In the genomic region with DNA sequence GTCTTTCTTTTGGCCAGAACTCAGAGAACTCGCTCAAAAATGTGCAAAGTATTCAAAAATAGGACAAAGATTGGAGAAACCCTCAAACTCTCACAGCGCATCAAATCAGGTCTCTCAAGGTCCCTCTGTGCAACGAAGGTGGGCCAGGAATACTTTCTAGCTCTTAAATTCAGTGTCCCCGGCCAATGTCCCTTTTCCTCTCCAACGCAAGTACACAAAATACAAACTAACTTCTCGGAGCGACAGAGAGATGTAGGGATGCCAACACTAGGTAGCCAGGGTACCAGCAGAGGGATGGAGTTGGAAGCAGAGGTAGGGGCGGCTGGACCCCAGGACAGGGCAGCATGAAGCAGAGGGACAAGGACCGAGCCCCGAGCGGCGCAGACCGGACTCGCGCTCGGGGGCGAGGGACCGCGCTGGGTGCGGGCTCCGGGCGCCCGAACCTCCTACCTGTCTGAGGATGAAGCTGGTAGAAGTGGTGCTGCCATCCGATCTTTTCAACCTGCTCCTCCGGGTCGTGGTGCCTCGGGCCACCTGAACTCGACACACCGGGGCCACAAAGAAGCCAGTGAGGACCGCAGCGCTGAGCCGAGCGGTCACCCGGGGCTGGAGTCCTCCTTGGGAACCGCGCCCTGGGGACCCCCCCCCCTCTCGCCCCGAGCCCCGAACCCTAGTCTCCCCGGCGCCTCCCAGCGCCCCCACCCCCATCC, we compare ENCODE assay signal across 8 mouse cellular contexts. TPM values are rescaled to one million over a fixed set of nuclear protein-coding genes. Genes with fewer than 3 reads are reported as not detected.
A peak's percentile ranks its signal among the peaks of the same experiment; 100 is the strongest.
DNase-seq lines count a peak whose midpoint lies in the region; ATAC-seq lines count a peak whose summit lies in the region.

No protein-coding gene starts in this region.

- peak overlapping the region; percentile 64 for H3K4me3 ChIP-seq in hindbrain, embryonic 13.5 days
- H3K4me3 ChIP-seq in liver, embryonic 16.5 days (ENCODE audit: low read depth, low read length), result peak overlapping the region; percentile 52
- peak overlapping the region; percentile 69 for H3K4me3 ChIP-seq in stomach, embryonic 15.5 days (replicated peaks)

- peaks cover 28% of the 10 kb centered on the region for H3K27me3 ChIP-seq in hindbrain, embryonic 13.5 days
- peaks cover 32% of the 10 kb centered on the region for H3K27me3 ChIP-seq in liver, embryonic 16.5 days (ENCODE audit: control insufficient read depth, insufficient read depth, low read depth, low read length)
- peaks cover 9% of the 10 kb centered on the region for H3K27me3 ChIP-seq in stomach, embryonic 15.5 days (replicated peaks)

- ATAC-seq in hindbrain, embryonic 13.5 days (ENCODE audit: low FRiP score), result peak; percentile 36
- no peak; the same call in 1 of the 2 replicates for ATAC-seq in liver, embryonic 16.5 days (ENCODE audit: low read depth)
- ATAC-seq in stomach, embryonic 15.5 days (ENCODE audit: insufficient read depth, low FRiP score, low read depth), result peak; percentile 20; the same call in 1 of the 2 replicates

- DNase-seq in embryo, embryonic 10 days (ENCODE audit: low spot score), result peak; percentile 31
- DNase-seq in embryo, embryonic 11 days, result no peak
- peak; percentile 20 for DNase-seq in urinary bladder, adult 2 months (ENCODE audit: low spot score)
- DNase-seq in urinary bladder, postnatal 25 days (ENCODE audit: low spot score), result no peak
- DNase-seq in layer of hippocampus, adult 9-11 months, result no peak

- peak overlapping the region; percentile 90 for H3K4me2 ChIP-seq in hindbrain, embryonic 13.5 days
- peak overlapping the region; percentile 68 for H3K4me2 ChIP-seq in liver, embryonic 16.5 days (ENCODE audit: low read depth, low read length)
- H3K4me2 ChIP-seq in stomach, embryonic 15.5 days, result peak overlapping the region; percentile 96

- under 1% methylated on average over 38 of the region's 42 CpGs for WGBS in hindbrain, embryonic 13.5 days
- 2% methylated on average over 35 of the region's 42 CpGs for WGBS in liver, embryonic 16.5 days (ENCODE audit: insufficient replicate concordance)
- WGBS in stomach, embryonic 15.5 days, result 1% methylated on average over 39 of the region's 42 CpGs

- H3K9me3 ChIP-seq in hindbrain, embryonic 13.5 days, result no peaks in the 10 kb centered on the region
- no peaks in the 10 kb centered on the region for H3K9me3 ChIP-seq in liver, embryonic 16.5 days (replicated peaks; ENCODE audit: control insufficient read depth, low read length)
- no peaks in the 10 kb centered on the region for H3K9me3 ChIP-seq in stomach, embryonic 15.5 days

- H3K36me3 ChIP-seq in hindbrain, embryonic 13.5 days, result no peaks in the 10 kb centered on the region
- H3K36me3 ChIP-seq in liver, embryonic 16.5 days (ENCODE audit: control insufficient read depth, insufficient read depth), result no peaks in the 10 kb centered on the region
- H3K36me3 ChIP-seq in stomach, embryonic 15.5 days, result no peaks in the 10 kb centered on the region

- H3K4me1 ChIP-seq in hindbrain, embryonic 13.5 days (replicated peaks), result peaks cover 12% of the 10 kb centered on the region
- H3K4me1 ChIP-seq in liver, embryonic 16.5 days (ENCODE audit: control insufficient read depth, low read depth, low read length), result no peaks in the 10 kb centered on the region; the same call in 1 of the 2 replicates
- H3K4me1 ChIP-seq in stomach, embryonic 15.5 days, result 0 out of 2 replicates have a peak, but pooled peaks cover 10% of the 10 kb centered on the region

- no peak overlapping the region for H3K27ac ChIP-seq in hindbrain, embryonic 13.5 days
- H3K27ac ChIP-seq in liver, embryonic 16.5 days (ENCODE audit: low read length), result no peak overlapping the region
- H3K27ac ChIP-seq in stomach, embryonic 15.5 days, result no peak overlapping the region

- peak overlapping the region; percentile 77 for H3K9ac ChIP-seq in hindbrain, embryonic 13.5 days
- H3K9ac ChIP-seq in liver, embryonic 16.5 days (ENCODE audit: low read depth, low read length), result no peak overlapping the region
- H3K9ac ChIP-seq in stomach, embryonic 15.5 days, result no peak overlapping the region

RNA-seq across cellular contexts. Expression of a gene that starts 1.2 kb away (rescaled TPM):
- polyA plus RNA-seq in urinary bladder, adult 2 months (2012; rRNA removed), result 0.74 and 0.75 TPM in 2 replicates
- 11.0 and 13.3 TPM in 2 replicates for polyA plus RNA-seq in hindbrain, embryonic 13.5 days (2015; fragmentation: Nextera tagmentation; extraction: Ambion mirVana)
- 0.12 and 0.21 TPM in 2 replicates for polyA plus RNA-seq in liver, embryonic 16.5 days (2015; fragmentation: Nextera tagmentation; extraction: Ambion mirVana)
- polyA plus RNA-seq in stomach, embryonic 15.5 days (2015; fragmentation: Nextera tagmentation; extraction: Ambion mirVana), result 0.57 and 1.7 TPM in 2 replicates

Comparison
In these comparisons a context has a peak if more than half of its experiments do, and no peak if none do; other contexts are left out.
1. DNase-seq: peak in embryo, embryonic 10 days (single experiment) and urinary bladder, adult 2 months (single experiment); none in embryo, embryonic 11 days (single experiment), urinary bladder, postnatal 25 days (single experiment) and layer of hippocampus, adult 9-11 months (single experiment).
2. Peak in every context shown above with its lines, with median percentiles within 50 percentile points of each other: H3K4me2 ChIP-seq and H3K4me3 ChIP-seq.